Mouse (Mus musculus): Measurements from ENCODE around the gene Slc12a6. TPM values are rescaled to one million over a fixed set of nuclear protein-coding genes. Genes with fewer than 3 reads are reported as not detected.

The Slc12a6 gene
- polyA plus RNA-seq, 1 experiment: 4.4 TPM

- TF ChIP-seq MYOG (IDR thresholded peaks at IDR 0.05; ENCODE audit: control insufficient read depth, extremely low read depth, insufficient read length) (no peak), CTCF (IDR thresholded peaks at IDR 0.05; ENCODE audit: control insufficient read depth, insufficient read depth, insufficient read length) (no peak), USF1 (IDR thresholded peaks at IDR 0.05; ENCODE audit: low read depth) (no peak), CEBPB (IDR thresholded peaks at IDR 0.05; ENCODE audit: low read depth) (no peak), MYOD1 (IDR thresholded peaks at IDR 0.05; ENCODE audit: control insufficient read depth, insufficient read length, low read depth) (no peak)
- no peaks in the 10 kb centered on the region for H3K79me3 ChIP-seq (ENCODE audit: low read depth)
- H3K4me3 ChIP-seq (ENCODE audit: insufficient read depth, poor library complexity, severe bottlenecking): no peak overlapping the region
- no peaks in the 10 kb centered on the region for H3K79me2 ChIP-seq (ENCODE audit: control insufficient read depth, insufficient read depth)
- H3ac ChIP-seq (ENCODE audit: control insufficient read depth, insufficient read length, low read depth): no peak overlapping the region
- no peaks in the 10 kb centered on the region for H3K36me3 ChIP-seq (ENCODE audit: control insufficient read depth, insufficient read depth)
- H3K27me3 ChIP-seq (ENCODE audit: control insufficient read depth, insufficient read depth, insufficient read length): no peaks in the 10 kb centered on the region
Measured at GRCm38 (mm10) chr2:112287059-112287458, 21.4 kb downstream of the Slc12a6 start.

GRCm38 (mm10) chr2:112289507-112289906 is 23.9 kb downstream of the Slc12a6 start:
- no peak overlapping the region for H3K4me3 ChIP-seq (ENCODE audit: insufficient read depth, poor library complexity, severe bottlenecking)
- H3K79me3 ChIP-seq (ENCODE audit: low read depth): no peaks in the 10 kb centered on the region
- H3K27me3 ChIP-seq (ENCODE audit: control insufficient read depth, insufficient read depth, insufficient read length): no peaks in the 10 kb centered on the region
- H3ac ChIP-seq (ENCODE audit: control insufficient read depth, insufficient read length, low read depth): no peak overlapping the region
- H3K79me2 ChIP-seq (ENCODE audit: control insufficient read depth, insufficient read depth): no peaks in the 10 kb centered on the region
- no peaks in the 10 kb centered on the region for H3K36me3 ChIP-seq (ENCODE audit: control insufficient read depth, insufficient read depth)
- TF ChIP-seq CEBPB (IDR thresholded peaks at IDR 0.05; ENCODE audit: low read depth): no peak
- TF ChIP-seq FOSL1 (IDR thresholded peaks at IDR 0.05; ENCODE audit: insufficient read depth, low read length, poor library complexity, severe bottlenecking): no peak
- TF ChIP-seq MYOG (IDR thresholded peaks at IDR 0.05; ENCODE audit: control insufficient read depth, extremely low read depth, insufficient read length): no peak
- no peak for TF ChIP-seq MYOD1 (IDR thresholded peaks at IDR 0.05; ENCODE audit: control insufficient read depth, insufficient read length, low read depth)
- TF ChIP-seq CTCF (IDR thresholded peaks at IDR 0.05; ENCODE audit: control insufficient read depth, insufficient read depth, insufficient read length): no peak
- TF ChIP-seq USF1 (IDR thresholded peaks at IDR 0.05; ENCODE audit: low read depth): no peak
- TF ChIP-seq MAX (IDR thresholded peaks at IDR 0.05): no peak

GRCm38 (mm10) chr2:112292823-112293222 is 27.2 kb downstream of the Slc12a6 start:
- no peaks in the 10 kb centered on the region for H3K36me3 ChIP-seq (ENCODE audit: control insufficient read depth, insufficient read depth)
- H3K4me3 ChIP-seq (ENCODE audit: insufficient read depth, poor library complexity, severe bottlenecking): no peak overlapping the region
- H3K27me3 ChIP-seq (ENCODE audit: control insufficient read depth, insufficient read depth, insufficient read length): no peaks in the 10 kb centered on the region
- no peak overlapping the region for H3ac ChIP-seq (ENCODE audit: control insufficient read depth, insufficient read length, low read depth)
- H3K79me2 ChIP-seq (ENCODE audit: control insufficient read depth, insufficient read depth): no peaks in the 10 kb centered on the region
- TF ChIP-seq CEBPB (IDR thresholded peaks at IDR 0.05; ENCODE audit: low read depth) (no peak), MAX (IDR thresholded peaks at IDR 0.05) (no peak), FOSL1 (IDR thresholded peaks at IDR 0.05; ENCODE audit: insufficient read depth, low read length, poor library complexity, severe bottlenecking) (no peak), CTCF (IDR thresholded peaks at IDR 0.05; ENCODE audit: control insufficient read depth, insufficient read depth, insufficient read length) (no peak), MYOD1 (IDR thresholded peaks at IDR 0.05; ENCODE audit: control insufficient read depth, insufficient read length, low read depth) (no peak), USF1 (IDR thresholded peaks at IDR 0.05; ENCODE audit: low read depth) (no peak), MYOG (IDR thresholded peaks at IDR 0.05; ENCODE audit: control insufficient read depth, extremely low read depth, insufficient read length) (no peak)
- H3K79me3 ChIP-seq (ENCODE audit: low read depth): no peaks in the 10 kb centered on the region

- TF ChIP-seq FOSL1 (IDR thresholded peaks at IDR 0.05; ENCODE audit: insufficient read depth, low read length, poor library complexity, severe bottlenecking) (no peak), USF1 (IDR thresholded peaks at IDR 0.05; ENCODE audit: low read depth) (no peak), CEBPB (IDR thresholded peaks at IDR 0.05; ENCODE audit: low read depth) (no peak), MYOG (IDR thresholded peaks at IDR 0.05; ENCODE audit: control insufficient read depth, extremely low read depth, insufficient read length) (no peak), CTCF (IDR thresholded peaks at IDR 0.05; ENCODE audit: control insufficient read depth, insufficient read depth, insufficient read length) (no peak), MAX (IDR thresholded peaks at IDR 0.05) (no peak), MYOD1 (IDR thresholded peaks at IDR 0.05; ENCODE audit: control insufficient read depth, insufficient read length, low read depth) (no peak)
- Histone ChIP-seq H3K27me3 (ENCODE audit: control insufficient read depth, insufficient read depth, insufficient read length) (no peaks in the 10 kb centered on the region), H3K79me2 (ENCODE audit: control insufficient read depth, insufficient read depth) (no peaks in the 10 kb centered on the region), H3ac (ENCODE audit: control insufficient read depth, insufficient read length, low read depth) (no peak overlapping the region), H3K79me3 (ENCODE audit: low read depth) (no peaks in the 10 kb centered on the region), H3K36me3 (ENCODE audit: control insufficient read depth, insufficient read depth) (no peaks in the 10 kb centered on the region), H3K4me3 (ENCODE audit: insufficient read depth, poor library complexity, severe bottlenecking) (no peak overlapping the region)
Measured at GRCm38 (mm10) chr2:112296211-112296610, 30.6 kb downstream of the Slc12a6 start.

- Histone ChIP-seq H3K79me2 (ENCODE audit: control insufficient read depth, insufficient read depth) (no peaks in the 10 kb centered on the region), H3ac (ENCODE audit: control insufficient read depth, insufficient read length, low read depth) (no peak overlapping the region), H3K79me3 (ENCODE audit: low read depth) (no peaks in the 10 kb centered on the region), H3K36me3 (ENCODE audit: control insufficient read depth, insufficient read depth) (no peaks in the 10 kb centered on the region), H3K4me3 (ENCODE audit: insufficient read depth, poor library complexity, severe bottlenecking) (no peak overlapping the region), H3K27me3 (ENCODE audit: control insufficient read depth, insufficient read depth, insufficient read length) (no peaks in the 10 kb centered on the region)
- TF ChIP-seq MAX (IDR thresholded peaks at IDR 0.05) (no peak), CEBPB (IDR thresholded peaks at IDR 0.05; ENCODE audit: low read depth) (no peak), MYOD1 (IDR thresholded peaks at IDR 0.05; ENCODE audit: control insufficient read depth, insufficient read length, low read depth) (no peak), USF1 (IDR thresholded peaks at IDR 0.05; ENCODE audit: low read depth) (no peak), CTCF (IDR thresholded peaks at IDR 0.05; ENCODE audit: control insufficient read depth, insufficient read depth, insufficient read length) (no peak), FOSL1 (IDR thresholded peaks at IDR 0.05; ENCODE audit: insufficient read depth, low read length, poor library complexity, severe bottlenecking) (no peak), MYOG (IDR thresholded peaks at IDR 0.05; ENCODE audit: control insufficient read depth, extremely low read depth, insufficient read length) (no peak)
Measured at GRCm38 (mm10) chr2:112298221-112298620, 32.6 kb downstream of the Slc12a6 start.

- no peaks in the 10 kb centered on the region for H3K36me3 ChIP-seq (ENCODE audit: control insufficient read depth, insufficient read depth)
- no peak overlapping the region for H3ac ChIP-seq (ENCODE audit: control insufficient read depth, insufficient read length, low read depth)
- no peak overlapping the region for H3K4me3 ChIP-seq (ENCODE audit: insufficient read depth, poor library complexity, severe bottlenecking)
- no peak for TF ChIP-seq MAX (IDR thresholded peaks at IDR 0.05)
- TF ChIP-seq FOSL1 (IDR thresholded peaks at IDR 0.05; ENCODE audit: insufficient read depth, low read length, poor library complexity, severe bottlenecking): peak; percentile 21
- no peaks in the 10 kb centered on the region for H3K79me3 ChIP-seq (ENCODE audit: low read depth)
- no peaks in the 10 kb centered on the region for H3K27me3 ChIP-seq (ENCODE audit: control insufficient read depth, insufficient read depth, insufficient read length)
- no peaks in the 10 kb centered on the region for H3K79me2 ChIP-seq (ENCODE audit: control insufficient read depth, insufficient read depth)
Measured at GRCm38 (mm10) chr2:112308671-112309070, 43.0 kb downstream of the Slc12a6 start.

Data from C2C12 (cell line).